7 mouse cellular contexts compared by ENCODE assay signal in the genomic region with DNA sequence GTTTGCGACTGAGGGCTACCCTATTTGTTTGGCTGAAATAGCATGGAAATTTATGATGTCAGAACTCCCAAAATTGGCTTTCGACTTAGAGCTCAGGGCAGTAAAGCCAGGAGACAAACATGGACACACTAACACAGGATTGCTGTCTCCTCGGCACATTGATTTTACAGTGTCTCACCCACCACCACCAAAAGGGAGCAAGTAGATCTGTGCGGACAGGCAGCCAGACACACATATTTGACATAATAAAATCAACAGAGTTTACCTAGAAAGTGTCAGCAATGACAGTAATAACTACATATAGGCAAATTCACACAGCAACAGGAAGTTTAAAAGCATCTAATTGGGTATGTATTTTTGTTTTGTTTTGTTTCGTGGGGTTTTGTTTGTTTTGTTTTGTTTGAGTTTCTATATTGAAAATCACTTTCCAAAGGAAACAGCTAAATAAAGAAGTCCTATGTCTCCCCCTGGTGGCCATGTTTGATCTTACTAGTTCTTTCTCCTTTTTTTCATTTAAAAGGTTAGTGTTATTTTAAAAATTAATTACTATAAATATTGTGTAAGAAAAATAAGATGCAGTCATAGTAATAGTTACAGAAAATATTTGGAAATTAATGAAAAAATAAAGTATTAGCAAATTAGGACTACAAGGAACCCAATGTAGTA.
DNase-seq lines count a peak whose midpoint lies in the region; ATAC-seq lines count a peak whose summit lies in the region.

No protein-coding gene starts in this region.

- no peaks in the 10 kb centered on the region for H3K36me3 ChIP-seq in intestine, embryonic 14.5 days (ENCODE audit: control insufficient read depth, insufficient read depth, low read length)
- no peaks in the 10 kb centered on the region for H3K36me3 ChIP-seq in intestine, embryonic 16.5 days (ENCODE audit: control insufficient read depth, insufficient read depth, low read length)

- H3K4me3 ChIP-seq in intestine, embryonic 14.5 days (ENCODE audit: low read depth, low read length), result no peak overlapping the region
- no peak overlapping the region for H3K4me3 ChIP-seq in intestine, embryonic 16.5 days (ENCODE audit: low read length)

- no peak overlapping the region for H3K4me2 ChIP-seq in intestine, embryonic 14.5 days (ENCODE audit: low read length)
- no peak overlapping the region for H3K4me2 ChIP-seq in intestine, embryonic 16.5 days (ENCODE audit: low read depth, low read length)

- H3K27ac ChIP-seq in intestine, embryonic 14.5 days (ENCODE audit: low read depth), result no peak overlapping the region
- H3K27ac ChIP-seq in intestine, embryonic 16.5 days (ENCODE audit: low read length), result no peak overlapping the region

- DNase-seq in intestine, embryonic 14.5 days (ENCODE audit: low spot score), result peak; percentile 74
- DNase-seq in B cell, adult 2 months, result peak; percentile 39 to 48
- DNase-seq in ES-CJ7 (ENCODE audit: low read depth, low spot score), result peak; percentile 36
- peak; percentile 63 for DNase-seq in layer of hippocampus, adult 9-10 months (ENCODE audit: low spot score)
- peak; percentile 75 for DNase-seq in retina, postnatal 1 day

- no peaks in the 10 kb centered on the region for H3K9me3 ChIP-seq in intestine, embryonic 14.5 days (ENCODE audit: control insufficient read depth, low read length)
- no peaks in the 10 kb centered on the region for H3K9me3 ChIP-seq in intestine, embryonic 16.5 days (ENCODE audit: control insufficient read depth, low read length)

- no peak overlapping the region for H3K9ac ChIP-seq in intestine, embryonic 14.5 days (ENCODE audit: low read length)
- H3K9ac ChIP-seq in intestine, embryonic 16.5 days (ENCODE audit: low read depth, low read length), result no peak overlapping the region

- 60% methylated on average over 5 of the region's 5 CpGs for WGBS in intestine, embryonic 14.5 days
- 51% methylated on average over 5 of the region's 5 CpGs for WGBS in intestine, embryonic 16.5 days

- ATAC-seq in intestine, embryonic 14.5 days (replicated peaks; ENCODE audit: low FRiP score, low TSS enrichment, low read depth), result no peak; the same call in 1 of the 2 replicates
- ATAC-seq in intestine, embryonic 16.5 days, result no peak
- ATAC-seq in common myeloid progenitor, adult 5-6 weeks (replicated peaks; ENCODE audit: low read depth, poor library complexity, severe bottlenecking), result peak; percentile 65; the same call in 1 of the 2 replicates

- no peaks in the 10 kb centered on the region for H3K27me3 ChIP-seq in intestine, embryonic 14.5 days (replicated peaks; ENCODE audit: control insufficient read depth, insufficient read depth, low read length)
- no peaks in the 10 kb centered on the region for H3K27me3 ChIP-seq in intestine, embryonic 16.5 days (replicated peaks; ENCODE audit: control insufficient read depth, insufficient read depth, low read length)

- H3K4me1 ChIP-seq in intestine, embryonic 14.5 days (replicated peaks; ENCODE audit: control insufficient read depth, insufficient read depth, low read length), result no peaks in the 10 kb centered on the region
- no peaks in the 10 kb centered on the region for H3K4me1 ChIP-seq in intestine, embryonic 16.5 days (ENCODE audit: control insufficient read depth, insufficient read depth, low read length)
